Mouse (Mus musculus): ENCODE data around the gene Fance.
"Not testable (repeated sequence)": the region's sequence is repeated elsewhere in the genome, so short reads cannot be mapped to it uniquely, and the experiment has no call there.

Fance gene

GRCm38 (mm10) chr17:28326951-28327350 lies 13.6 kb downstream of the Fance start:
- DNase-seq (ENCODE audit: low spot score): no peak

GRCm38 (mm10) chr17:28327673-28328325 lies 14.5 kb downstream of the Fance start:
- DNase-seq (ENCODE audit: low spot score): peak; percentile 23

- DNase-seq (ENCODE audit: low spot score): peak; percentile 99
Measured at GRCm38 (mm10) chr17:28328366-28328928, 15.1 kb downstream of the Fance start, which contains the start of gene Rpl10a. Gene Rpl10a, plus strand, starts transcription at chr17:28328471.

- no peak for DNase-seq (ENCODE audit: low spot score)
Measured at GRCm38 (mm10) chr17:28328946-28329345, 15.6 kb downstream of the Fance start.

- DNase-seq (ENCODE audit: low spot score): no peak
Measured at GRCm38 (mm10) chr17:28329503-28330231, 16.3 kb downstream of the Fance start.

- DNase-seq (ENCODE audit: low spot score): no peak
Measured at GRCm38 (mm10) chr17:28330232-28330546, 16.9 kb downstream of the Fance start.

GRCm38 (mm10) chr17:28330590-28330989 lies 17.3 kb downstream of the Fance start:
- DNase-seq (ENCODE audit: low spot score): not testable (repeated sequence)

GRCm38 (mm10) chr17:28331241-28332112 lies 18.2 kb downstream of the Fance start:
- no peak for DNase-seq (ENCODE audit: low spot score)

- DNase-seq (ENCODE audit: low spot score): no peak
Measured at GRCm38 (mm10) chr17:28332113-28332914, 19.0 kb downstream of the Fance start.

GRCm38 (mm10) chr17:28332915-28333546 lies 19.7 kb downstream of the Fance start:
- DNase-seq (ENCODE audit: low spot score): peak; percentile 57

- no peak for DNase-seq (ENCODE audit: low spot score)
Measured at GRCm38 (mm10) chr17:28335267-28335666, 21.9 kb downstream of the Fance start.

GRCm38 (mm10) chr17:28337547-28337946 lies 24.2 kb downstream of the Fance start:
- DNase-seq (ENCODE audit: low spot score): no peak

GRCm38 (mm10) chr17:28340578-28340977 lies 27.3 kb downstream of the Fance start:
- no peak for DNase-seq (ENCODE audit: low spot score)

- DNase-seq (ENCODE audit: low spot score): peak; percentile 76
Measured at GRCm38 (mm10) chr17:28341091-28341490, 27.8 kb downstream of the Fance start.

- DNase-seq (ENCODE audit: low spot score): no peak
Measured at GRCm38 (mm10) chr17:28344050-28344607, 30.8 kb downstream of the Fance start.

- no peak for DNase-seq (ENCODE audit: low spot score)
Measured at GRCm38 (mm10) chr17:28344670-28345069, 31.4 kb downstream of the Fance start.

- no peak for DNase-seq (ENCODE audit: low spot score)
Measured at GRCm38 (mm10) chr17:28345271-28345721, 32.0 kb downstream of the Fance start.

- DNase-seq (ENCODE audit: low spot score): no peak
Measured at GRCm38 (mm10) chr17:28345882-28346281, 32.6 kb downstream of the Fance start.

GRCm38 (mm10) chr17:28347327-28347726 lies 34.0 kb downstream of the Fance start:
- no peak for DNase-seq (ENCODE audit: low spot score)

GRCm38 (mm10) chr17:28348211-28348610 lies 34.9 kb downstream of the Fance start:
- DNase-seq (ENCODE audit: low spot score): no peak

Data from retina, embryonic 14.5 days (tissue).